Mouse (Mus musculus) skeletal muscle tissue, postnatal 0 days (tissue): ENCODE measurements around the gene Slc3a2. TPM values are rescaled to one million over a fixed set of nuclear protein-coding genes. Genes with fewer than 3 reads are reported as not detected.

Experiments
- microRNA-seq, 2 experiments: library from miRNA; unstranded; fragments of <30 nt; microRNA quantifications; one replicate each; pipeline ENCODE4; 2016
- polyA plus RNA-seq: library from polyadenylated mRNA; unstranded; fragments of >200 nt; fragmentation: Nextera tagmentation; extraction: Ambion mirVana; gene quantifications from 2 replicates; pipeline ENCODE4 v1.2.1, GENCODE M21; 2015

Slc3a2 gene
- polyA plus RNA-seq, result 43.4 and 65.1 TPM in 2 replicates

DNA sequence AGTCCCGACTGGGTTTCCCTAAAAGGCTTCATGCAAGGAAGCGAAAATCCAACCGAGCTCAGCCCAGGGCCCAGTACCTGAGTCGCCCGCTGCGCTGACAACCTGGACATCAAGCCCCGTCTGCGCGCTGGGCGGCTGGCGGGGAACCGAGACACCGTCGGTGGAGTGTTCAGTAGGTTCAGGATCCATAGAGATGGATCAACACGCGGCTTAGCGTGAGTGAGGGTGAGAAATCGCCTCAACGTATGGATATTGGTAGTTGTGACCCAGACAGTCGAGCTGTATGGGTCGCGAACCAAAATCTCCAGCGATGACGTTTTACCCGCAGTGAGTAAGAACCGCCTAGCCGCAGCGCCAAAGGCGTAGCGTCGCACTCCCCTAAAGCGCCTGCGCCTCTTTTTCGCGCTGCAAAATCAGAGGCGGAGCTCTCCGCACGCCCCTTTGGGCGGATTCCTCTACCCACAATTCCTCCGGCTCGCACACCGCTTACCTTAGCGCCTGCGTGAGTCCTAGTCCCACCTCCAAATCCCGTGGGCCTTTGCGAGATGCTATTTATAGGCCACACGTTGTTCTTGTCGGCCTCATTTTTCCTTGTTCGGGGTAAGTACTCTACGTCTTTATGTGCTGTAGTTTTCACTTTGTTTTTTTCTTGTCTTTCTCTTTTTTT lies at the start of gene Slc3a2:
Gene Slc3a2, minus strand, starts transcription at position 463 of the 667 bp plus-strand sequence.

DNA sequence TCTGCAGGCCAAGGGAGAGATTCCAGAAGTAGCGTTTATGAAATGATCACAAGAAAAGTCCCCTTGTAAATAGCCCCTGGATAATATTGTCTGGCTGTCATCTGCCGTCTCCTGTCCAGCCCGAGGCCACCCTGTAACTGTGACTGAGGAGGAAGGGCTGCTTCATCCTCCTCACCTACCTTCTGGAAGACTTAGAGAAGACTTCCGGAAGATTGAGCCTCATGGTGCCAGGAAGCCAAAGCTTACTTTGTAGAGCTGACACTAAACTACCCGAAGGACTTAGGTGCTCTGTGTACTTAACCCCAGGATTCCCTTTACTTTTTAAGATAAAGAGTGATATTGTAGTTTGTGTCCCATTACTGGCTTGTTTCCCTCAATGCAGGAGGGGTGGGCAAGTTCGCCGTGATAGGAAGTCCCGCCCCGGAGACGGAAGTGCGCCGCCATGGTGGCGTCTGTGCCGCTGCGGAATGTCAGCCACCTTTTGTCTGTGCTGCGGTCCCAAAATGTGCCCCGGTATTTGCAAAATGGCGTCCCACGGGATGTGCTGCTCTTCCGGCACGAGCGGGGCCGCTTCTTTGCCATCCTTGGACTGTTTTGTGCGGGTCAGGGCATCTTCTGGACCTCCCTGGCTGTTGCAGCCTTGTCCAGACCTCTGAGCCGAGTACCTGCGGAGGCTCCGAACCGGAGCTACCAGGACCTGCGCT lies 47.5 kb upstream of the Slc3a2 start, which contains the start of gene Tmem223:
Gene Tmem223, plus strand, starts transcription at position 430 of the 704 bp plus-strand sequence.

DNA sequence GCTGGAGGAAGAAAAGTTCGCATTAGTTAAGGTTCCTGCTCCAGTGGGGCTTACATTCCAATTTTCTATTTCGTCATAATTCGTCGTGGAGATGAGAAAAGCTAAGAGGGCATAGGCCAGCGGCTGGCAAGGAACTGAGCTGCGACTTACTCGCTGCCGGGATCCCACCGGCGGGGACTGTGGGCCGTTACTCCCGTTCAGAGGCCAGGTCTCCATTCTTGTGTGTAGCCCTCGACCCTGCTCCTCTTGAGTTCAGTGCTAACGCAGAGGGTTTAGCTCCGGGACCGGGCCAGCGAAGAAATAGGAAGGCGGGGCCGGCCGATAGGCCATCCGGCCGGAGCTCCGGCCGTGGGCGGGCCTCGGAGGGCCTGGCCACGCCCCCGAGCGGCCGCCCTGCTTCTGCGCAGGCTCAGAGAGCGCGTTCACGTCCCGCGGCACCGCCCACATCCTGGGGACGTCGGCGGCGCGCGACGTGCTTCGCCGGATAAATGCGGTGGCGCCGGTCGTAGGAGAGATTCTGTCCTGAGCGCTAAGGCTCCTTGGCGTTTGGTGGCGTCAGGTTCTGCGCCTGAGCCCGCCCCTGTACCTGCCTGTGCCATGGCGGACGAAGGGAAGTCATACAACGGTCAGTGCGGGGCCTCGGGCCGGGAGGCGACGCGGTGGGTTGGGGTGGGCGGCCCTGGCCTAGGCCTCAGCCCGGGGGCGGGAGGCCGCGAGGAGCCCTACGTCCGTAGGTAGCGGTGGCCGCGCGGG lies 33.6 kb upstream of the Slc3a2 start, which contains the start of gene Nxf1:
Gene Nxf1, plus strand, starts transcription at position 439 of the 753 bp plus-strand sequence.

DNA sequence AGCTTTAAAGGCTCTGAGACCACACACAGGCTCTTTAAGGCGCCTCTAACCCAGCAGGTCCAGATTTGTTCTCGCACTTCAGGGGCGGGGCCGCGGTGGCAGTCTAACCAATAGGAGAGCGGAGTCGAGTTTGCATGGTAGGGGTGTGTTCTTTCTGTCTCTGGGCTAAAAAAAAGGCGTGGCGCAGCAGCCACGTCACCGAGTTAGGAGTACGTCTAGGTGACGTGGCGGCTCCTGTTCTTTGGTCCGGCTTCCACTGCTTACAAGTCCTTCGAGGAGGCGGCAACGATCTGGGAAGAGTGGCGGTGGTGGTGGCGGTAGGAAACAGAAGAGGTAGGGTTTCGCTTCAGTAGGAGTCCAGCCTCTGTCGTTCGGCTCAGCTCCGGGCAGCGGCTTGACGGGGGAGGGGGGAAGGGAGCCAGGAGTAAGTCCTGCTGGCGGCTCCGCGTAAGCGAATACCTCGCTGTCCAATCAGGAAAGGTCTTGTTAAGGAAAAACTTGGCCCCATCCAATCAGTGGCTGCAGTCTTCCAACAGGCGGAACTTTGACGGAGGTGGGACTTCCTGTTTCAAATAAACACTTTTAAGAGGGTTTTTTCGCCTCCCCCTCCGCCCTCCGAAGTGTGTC lies 18.2 kb upstream of the Slc3a2 start, which contains the start of gene Stx5a:
Gene Stx5a, plus strand, starts transcription at position 171 of the 627 bp plus-strand sequence.

DNA sequence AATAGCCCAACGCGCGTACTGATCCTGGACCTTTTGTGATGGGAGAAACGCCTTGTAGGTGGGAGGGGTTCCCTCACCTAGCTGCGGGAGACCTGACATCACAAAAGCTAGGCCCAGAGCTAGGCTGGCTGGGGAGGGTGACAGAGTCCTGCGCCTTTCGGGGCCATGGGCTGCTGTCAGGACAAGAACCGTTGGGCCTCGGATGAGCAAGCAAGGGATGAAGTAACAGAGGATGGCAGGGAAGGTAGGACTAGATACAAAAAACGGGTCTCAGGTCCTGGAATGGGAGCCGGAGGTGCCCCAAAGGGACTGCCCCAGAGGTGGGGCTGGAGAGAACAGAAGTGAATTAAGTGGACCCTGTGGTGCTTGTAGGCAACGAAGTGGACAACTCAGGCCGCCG lies 17.4 kb upstream of the Slc3a2 start, which contains the start of gene 1700092M07Rik:
Gene 1700092M07Rik, plus strand, starts transcription at position 116 of the 400 bp plus-strand sequence.

DNA sequence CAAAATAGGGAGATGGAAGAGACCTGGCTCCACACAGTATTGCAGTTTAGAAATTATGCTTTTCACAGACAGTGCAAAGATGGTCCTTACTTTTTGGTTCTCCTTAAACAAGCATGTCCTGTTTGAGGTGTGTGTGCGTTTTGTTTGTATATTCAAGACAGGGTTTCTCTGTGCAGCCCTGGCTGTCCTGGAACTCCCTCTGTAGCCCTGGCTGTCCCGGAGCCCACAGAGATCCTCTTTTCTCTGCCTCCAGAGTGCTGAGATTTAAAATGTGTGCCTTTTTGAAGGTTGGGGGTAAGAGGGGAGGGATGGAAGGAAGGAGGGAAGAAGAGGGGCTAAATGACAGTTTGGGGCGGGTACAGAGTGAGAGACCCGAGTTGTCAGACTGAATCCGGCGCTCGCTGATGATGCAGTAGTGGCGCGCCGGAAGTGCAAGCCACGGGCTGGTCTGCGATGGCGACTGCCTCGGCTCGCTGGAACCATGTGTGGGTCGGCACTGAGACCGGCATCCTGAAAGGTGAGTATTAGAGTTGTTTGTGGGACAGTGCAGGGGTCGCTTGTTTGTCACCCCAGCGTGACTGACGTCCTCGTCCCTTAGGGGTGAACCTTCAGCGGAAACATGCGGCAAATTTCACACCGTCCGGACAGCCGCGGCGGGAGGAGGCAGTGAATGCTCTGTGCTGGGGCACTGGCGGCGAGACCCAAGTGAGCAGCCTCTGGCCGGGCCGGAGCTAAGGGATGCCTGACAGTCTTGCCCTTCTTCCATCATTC lies 12.4 kb upstream of the Slc3a2 start, which contains the start of gene Wdr74:
Gene Wdr74, plus strand, starts transcription at position 439 of the 771 bp plus-strand sequence.

DNA sequence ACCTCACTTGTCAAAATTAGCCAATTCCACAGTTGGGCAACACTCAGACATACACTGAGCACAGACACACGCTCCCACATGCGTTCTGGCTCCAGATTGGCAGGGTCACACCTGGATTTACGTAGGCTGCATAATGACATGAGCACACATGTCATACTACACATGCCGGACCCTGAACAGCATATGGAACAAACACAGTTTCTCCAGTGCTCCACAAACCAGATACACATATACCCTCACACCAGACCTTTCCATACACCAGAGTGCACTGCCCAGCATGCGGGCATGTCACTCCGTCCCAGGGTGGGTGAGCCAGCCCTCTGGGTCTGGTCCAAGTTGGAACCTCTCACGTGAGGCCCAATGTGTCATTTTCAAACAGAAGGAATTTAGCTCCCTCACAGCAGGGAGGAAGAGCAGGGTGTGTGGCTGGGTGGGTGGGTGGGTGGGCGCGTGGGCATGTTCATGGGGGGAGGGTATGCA lies 59.8 kb downstream of the Slc3a2 start, which contains the start of gene Chrm1:
Gene Chrm1, plus strand, starts transcription at position 430 of the 480 bp plus-strand sequence.

Small RNA genes within 50 kb of the gene (microRNA-seq; reads per million reads assigned to microRNA genes)
- 0 reads per million in 2 experiments for gene Mir6992

Other genes starting within 250 kb of the Slc3a2 start
- gene Slc22a8, start 132.1 kb downstream of the Slc3a2 start, polyA plus RNA-seq, result not detected in 2 replicates
- gene Slc22a6, start 105.3 kb downstream of the Slc3a2 start, polyA plus RNA-seq, result not detected in 2 replicates
- 0.02 and 0.03 TPM in 2 replicates for gene Chrm1, start 59.6 kb downstream of the Slc3a2 start, polyA plus RNA-seq
- 39.3 and 41.2 TPM in 2 replicates for gene Wdr74, start 12.5 kb upstream of the Slc3a2 start, polyA plus RNA-seq
- 0.66 TPM in 1 of 2 replicates, not detected in the other for gene 1700092M07Rik, start 17.3 kb upstream of the Slc3a2 start, polyA plus RNA-seq
- 66.0 and 69.0 TPM in 2 replicates for gene Stx5a, start 18.0 kb upstream of the Slc3a2 start, polyA plus RNA-seq
- 54.0 and 56.1 TPM in 2 replicates for gene Nxf1, start 33.7 kb upstream of the Slc3a2 start, polyA plus RNA-seq
- 154 and 161 TPM in 2 replicates for gene Tmem223, start 47.6 kb upstream of the Slc3a2 start, polyA plus RNA-seq
- 45.0 and 52.0 TPM in 2 replicates for gene Tmem179b, start 51.1 kb upstream of the Slc3a2 start, polyA plus RNA-seq
- 13.8 and 14.2 TPM in 2 replicates for gene Taf6l, start 63.0 kb upstream of the Slc3a2 start, polyA plus RNA-seq
- 106 and 107 TPM in 2 replicates for gene Polr2g, start 75.2 kb upstream of the Slc3a2 start, polyA plus RNA-seq
- gene Zbtb3, start 79.2 kb upstream of the Slc3a2 start, polyA plus RNA-seq, result 1.4 and 1.6 TPM in 2 replicates
- 18.6 and 18.7 TPM in 2 replicates for gene Ttc9c, start 96.0 kb upstream of the Slc3a2 start, polyA plus RNA-seq
- 2.9 and 3.4 TPM in 2 replicates for gene Hnrnpul2, start 96.6 kb upstream of the Slc3a2 start, polyA plus RNA-seq
- not detected in 2 replicates for gene AC129217.1, start 106.4 kb upstream of the Slc3a2 start, polyA plus RNA-seq
- 25.2 and 79.5 TPM in 2 replicates for gene Bscl2, start 114.1 kb upstream of the Slc3a2 start, polyA plus RNA-seq
- 0.43 and 0.46 TPM in 2 replicates for gene Gng3, start 115.8 kb upstream of the Slc3a2 start, polyA plus RNA-seq
- gene Lrrn4cl, start 127.4 kb upstream of the Slc3a2 start, polyA plus RNA-seq, result 8.7 and 11.7 TPM in 2 replicates
- gene Ubxn1, start 148.1 kb upstream of the Slc3a2 start, polyA plus RNA-seq, result 164 and 180 TPM in 2 replicates
- gene Uqcc3, start 157.6 kb upstream of the Slc3a2 start, polyA plus RNA-seq, result 91.7 and 93.1 TPM in 2 replicates
- gene Lbhd1, start 160.4 kb upstream of the Slc3a2 start, polyA plus RNA-seq, result 28.4 and 33.6 TPM in 2 replicates
- not detected in 2 replicates for gene Gm49403, start 160.6 kb upstream of the Slc3a2 start, polyA plus RNA-seq
- 34.6 and 42.1 TPM in 2 replicates for gene 1810009A15Rik, start 165.5 kb upstream of the Slc3a2 start, polyA plus RNA-seq
- not detected in 2 replicates for gene Gm49416, start 165.6 kb upstream of the Slc3a2 start, polyA plus RNA-seq
- gene Ints5, start 169.6 kb upstream of the Slc3a2 start, polyA plus RNA-seq, result 14.6 and 15.7 TPM in 2 replicates
- gene Ganab, start 174.7 kb upstream of the Slc3a2 start, polyA plus RNA-seq, result 23.3 and 26.7 TPM in 2 replicates
- 25.2 and 29.5 TPM in 2 replicates for gene B3gat3, start 197.0 kb upstream of the Slc3a2 start, polyA plus RNA-seq
- gene Rom1, start 206.0 kb upstream of the Slc3a2 start, polyA plus RNA-seq, result 3.1 and 3.5 TPM in 2 replicates
- gene Eml3, start 206.2 kb upstream of the Slc3a2 start, polyA plus RNA-seq, result 12.5 and 14.2 TPM in 2 replicates
- gene Mta2, start 218.5 kb upstream of the Slc3a2 start, polyA plus RNA-seq, result 51.8 and 59.1 TPM in 2 replicates
- gene Tut1, start 230.5 kb upstream of the Slc3a2 start, polyA plus RNA-seq, result 13.4 and 14.3 TPM in 2 replicates
- 377 and 401 TPM in 2 replicates for gene Eef1g, start 243.7 kb upstream of the Slc3a2 start, polyA plus RNA-seq